Mouse (Mus musculus) granulocyte monocyte progenitor cell, adult 5-6 weeks (primary cell): ENCODE measurements around the gene Epb41l1. TPM values are rescaled to one million over a fixed set of nuclear protein-coding genes. Genes with fewer than 3 reads are reported as not detected.

Experiments used
- ATAC-seq: replicated peaks from 2 replicates; pipeline ENCODE4 v1.8.0; 2016; ENCODE audit warnings: mild to moderate bottlenecking, moderate TSS enrichment, inconsistent platforms; ENCODE audit not compliant: poor library complexity, severe bottlenecking
- total RNA-seq, 2 experiments: library from RNA; stranded (forward) in 1 of 2; stranded (reverse) in 1 of 2; fragments of 200-712, 200-1000 nt in 1 of 2; fragments of >200 nt in 1 of 2; fragmentation: Nextera tagmentation in 1 of 2; gene quantifications; 2 replicates each; pipeline ENCODE4 v1.2.3; 2014 to 2017

Gene Epb41l1
- total RNA-seq, 2 experiments from 2014 or later: not detected

- ATAC-seq: no peak
These were observed 160.5 kb downstream of the Epb41l1 start for GRCm38 (mm10) chr2:156581244-156581643.

GRCm38 (mm10) chr2:156582887-156583286 is 162.2 kb downstream of the Epb41l1 start:
- ATAC-seq: no peak

GRCm38 (mm10) chr2:156584154-156584796 is 163.6 kb downstream of the Epb41l1 start:
- no peak for ATAC-seq

- no peak for ATAC-seq
These were observed 164.2 kb downstream of the Epb41l1 start for GRCm38 (mm10) chr2:156584797-156585471.

- ATAC-seq: no peak
These were observed 168.8 kb downstream of the Epb41l1 start for GRCm38 (mm10) chr2:156589481-156589880.

Other genes starting within 250 kb of the Epb41l1 start
- gene Rbm39, start 240.7 kb upstream of the Epb41l1 start, total RNA-seq (2014; fragmentation: Nextera tagmentation): 317 and 379 TPM in 2 replicates
- gene Rbm39, start 240.7 kb upstream of the Epb41l1 start, total RNA-seq (2017): 566 and 641 TPM in 2 replicates
- gene Phf20, start 224.4 kb upstream of the Epb41l1 start, total RNA-seq (2014; fragmentation: Nextera tagmentation): 17.1 and 33.3 TPM in 2 replicates
- gene Phf20, start 224.4 kb upstream of the Epb41l1 start, total RNA-seq (2017): 32.1 and 53.4 TPM in 2 replicates
- gene Cnbd2, start 108.6 kb upstream of the Epb41l1 start, total RNA-seq (2014; fragmentation: Nextera tagmentation): 3.4 and 4.0 TPM in 2 replicates
- 2.6 and 6.5 TPM in 2 replicates for gene Cnbd2, start 108.6 kb upstream of the Epb41l1 start, total RNA-seq (2017)
- gene Scand1, start 108.2 kb upstream of the Epb41l1 start, total RNA-seq (2014; fragmentation: Nextera tagmentation): 0.60 and 5.4 TPM in 2 replicates
- gene Scand1, start 108.2 kb upstream of the Epb41l1 start, total RNA-seq (2017): 20.9 and 28.4 TPM in 2 replicates
- 15.2 and 16.6 TPM in 2 replicates for gene Aar2, start 126.7 kb downstream of the Epb41l1 start, total RNA-seq (2014; fragmentation: Nextera tagmentation)
- 10.9 and 13.3 TPM in 2 replicates for gene Aar2, start 126.7 kb downstream of the Epb41l1 start, total RNA-seq (2017)
- 21.3 and 24.6 TPM in 2 replicates for gene Dlgap4, start 192.8 kb downstream of the Epb41l1 start, total RNA-seq (2014; fragmentation: Nextera tagmentation)
- gene Dlgap4, start 192.8 kb downstream of the Epb41l1 start, total RNA-seq (2017): 3.7 and 14.7 TPM in 2 replicates